Mouse (Mus musculus) adrenal gland, postnatal 14 days (tissue): Measurements from ENCODE around the gene Furin. TPM values are rescaled to one million over a fixed set of nuclear protein-coding genes. Genes with fewer than 3 reads are reported as not detected.
A peak's percentile ranks its signal among the peaks of the same experiment; 100 is the strongest.

Experiments used
- DNase-seq: peaks from one replicate; pipeline ENCODE4 v3.0.0; 2021; ENCODE audit warnings: mixed read lengths
- total RNA-seq: library from RNA; stranded (reverse); gene quantifications from 2 replicates; pipeline ENCODE4 v1.2.3, GENCODE M21; 2021

The Furin gene
- total RNA-seq, 1 experiment from 2014 or later, result 138 TPM

- no peak for DNase-seq
Measured at GRCm38 (mm10) chr7:80427730-80428129, 22.5 kb upstream of the Furin start.

GRCm38 (mm10) chr7:80426363-80426762 lies 21.1 kb upstream of the Furin start:
- peak; percentile 49 for DNase-seq

- no peak for DNase-seq
Measured at GRCm38 (mm10) chr7:80424722-80425121, 19.5 kb upstream of the Furin start.

GRCm38 (mm10) chr7:80422759-80423480 lies 17.7 kb upstream of the Furin start:
- DNase-seq, result peak; percentile 66

- DNase-seq, result no peak
Measured at GRCm38 (mm10) chr7:80421576-80421975, 16.3 kb upstream of the Furin start.

- DNase-seq, result peak; percentile 52
Measured at GRCm38 (mm10) chr7:80420586-80420985, 15.3 kb upstream of the Furin start.

GRCm38 (mm10) chr7:80419278-80419677 lies 14.0 kb upstream of the Furin start:
- DNase-seq, result no peak

- no peak for DNase-seq
Measured at GRCm38 (mm10) chr7:80418036-80418435, 12.8 kb upstream of the Furin start.

- DNase-seq, result no peak
Measured at GRCm38 (mm10) chr7:80417601-80418000, 12.4 kb upstream of the Furin start.

- DNase-seq, result no peak
Measured at GRCm38 (mm10) chr7:80416969-80417368, 11.7 kb upstream of the Furin start.

- DNase-seq, result no peak
Measured at GRCm38 (mm10) chr7:80414303-80414855, 9.1 kb upstream of the Furin start.

GRCm38 (mm10) chr7:80413512-80414302 lies 8.5 kb upstream of the Furin start:
- DNase-seq, result no peak

- peak; percentile 59 for DNase-seq
Measured at GRCm38 (mm10) chr7:80412781-80413180, 7.5 kb upstream of the Furin start.

- no peak for DNase-seq
Measured at GRCm38 (mm10) chr7:80412279-80412678, 7.0 kb upstream of the Furin start.

GRCm38 (mm10) chr7:80410380-80410779 lies 5.1 kb upstream of the Furin start:
- DNase-seq, result no peak

- no peak for DNase-seq
Measured at GRCm38 (mm10) chr7:80407712-80408111, 2.5 kb upstream of the Furin start.

GRCm38 (mm10) chr7:80406186-80406585 lies 950 bp upstream of the Furin start:
- no peak for DNase-seq

GRCm38 (mm10) chr7:80404101-80404894 lies 938 bp downstream of the Furin start:
- DNase-seq, result no peak

- peak; percentile 88 for DNase-seq
Measured at GRCm38 (mm10) chr7:80403551-80403950, 1.7 kb downstream of the Furin start.

GRCm38 (mm10) chr7:80402651-80403321 lies 2.5 kb downstream of the Furin start:
- DNase-seq, result peak; percentile 89

GRCm38 (mm10) chr7:80401860-80402641 lies 3.2 kb downstream of the Furin start:
- peak; percentile 80 for DNase-seq
